Mouse (Mus musculus): ENCODE results near the gene Otop1. TPM values are rescaled to one million over a fixed set of nuclear protein-coding genes. Genes with fewer than 3 reads are reported as not detected.
A peak's percentile ranks its signal among the peaks of the same experiment; 100 is the strongest.

Otop1 gene
- total RNA-seq (2014; rRNA removed) (0.11 TPM in 1 of 2 replicates, not detected in the other), polyA plus RNA-seq (2015; fragmentation: Nextera tagmentation; extraction: Ambion mirVana) (0.06 and 0.07 TPM in 2 replicates)

DNA sequence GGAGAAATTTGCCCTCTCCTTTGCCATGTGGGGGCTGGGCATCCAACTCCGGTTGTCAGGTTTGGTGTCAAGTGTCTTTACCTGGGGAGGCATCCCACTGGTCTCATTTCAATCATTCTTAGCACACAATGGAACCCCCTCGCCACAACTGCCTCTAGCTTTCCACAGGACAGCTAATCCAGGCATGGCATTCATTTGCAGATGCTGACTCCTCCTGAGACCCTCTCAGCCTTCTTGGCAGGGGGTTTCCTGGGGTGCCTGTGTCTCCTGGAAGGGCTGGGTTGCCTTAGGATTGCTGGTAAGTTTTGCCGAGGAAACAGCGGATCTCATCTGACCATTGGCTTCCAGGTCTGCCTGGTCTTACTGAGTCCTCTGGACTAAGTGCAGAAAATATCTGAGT, at the start of gene Otop1:
Gene Otop1 (plus strand): TSS at position 202 of the 400 bp plus-strand sequence.
- Histone ChIP-seq H3K4me2 (ENCODE audit: low read depth, low read length, poor library complexity, severe bottlenecking) (peak within 1 kb of the TSS; percentile 57), H3K4me3 (ENCODE audit: low read depth, low read length) (peak within 1 kb of the TSS; percentile 29), H3K4me1 (ENCODE audit: insufficient read depth, low read length) (peaks cover 9% of the 10 kb centered on the region; the same call in 1 of the 2 replicates), H3K9me3 (ENCODE audit: low read length) (no peaks in the 10 kb centered on the region), H3K27me3 (ENCODE audit: insufficient read depth, low read length) (peaks cover 58% of the 10 kb centered on the region), H3K27ac (ENCODE audit: low read depth, low read length) (no peak within 1 kb of the TSS), H3K36me3 (ENCODE audit: insufficient read depth, low read length) (0 out of 2 replicates have a peak, but pooled peaks cover 6% of the 10 kb centered on the region), H3K9ac (replicated peaks; ENCODE audit: low read length, poor library complexity, severe bottlenecking) (0 out of 2 replicates have a peak within 1 kb of the TSS, but pooled peaks have one; percentile 9)
- TF ChIP-seq CTCF (IDR thresholded peaks at IDR 0.05), result no peak
- 8% methylated on average over 4 of the region's 4 CpGs for WGBS
- ATAC-seq (ENCODE audit: low FRiP score) (no peak), DNase-seq (ENCODE audit: low spot score) (no peak)

DNA sequence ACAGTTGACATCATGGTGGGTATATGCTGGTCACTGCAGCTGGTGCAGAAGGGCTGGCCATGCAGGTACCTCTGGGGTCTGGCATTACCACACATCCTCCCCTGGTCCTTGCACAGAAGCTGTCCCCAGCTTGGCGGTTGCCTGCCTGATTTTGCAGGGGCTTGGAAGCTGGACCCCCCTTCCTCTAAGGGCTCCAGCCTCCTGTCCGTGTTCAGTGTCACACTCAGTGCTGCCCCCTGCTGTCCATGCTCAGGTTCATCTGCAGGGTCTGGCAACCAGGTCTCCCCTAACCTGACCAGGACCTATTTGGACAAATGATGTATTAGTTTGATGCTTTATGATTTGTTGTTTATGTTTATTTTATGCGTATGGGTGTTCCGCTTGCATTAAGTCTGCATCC, 40.4 kb upstream of the Otop1 start:
- peak; percentile 35 for DNase-seq (ENCODE audit: low spot score)
- Histone ChIP-seq H3K27ac (ENCODE audit: low read depth, low read length) (no peak overlapping the region), H3K27me3 (ENCODE audit: insufficient read depth, low read length) (0 out of 2 replicates have a peak, but pooled peaks cover 4% of the 10 kb centered on the region), H3K36me3 (ENCODE audit: insufficient read depth, low read length) (peaks cover 41% of the 10 kb centered on the region), H3K9me3 (ENCODE audit: low read length) (no peaks in the 10 kb centered on the region), H3K9ac (replicated peaks; ENCODE audit: low read length, poor library complexity, severe bottlenecking) (no peak overlapping the region), H3K4me2 (ENCODE audit: low read depth, low read length, poor library complexity, severe bottlenecking) (no peak overlapping the region), H3K4me1 (ENCODE audit: insufficient read depth, low read length) (no peaks in the 10 kb centered on the region), H3K4me3 (ENCODE audit: low read depth, low read length) (no peak overlapping the region)
- peak; percentile 42; the same call in 1 of the 2 replicates for ATAC-seq (ENCODE audit: low FRiP score)
- 67% methylated on average over 4 of the region's 4 CpGs for WGBS
- TF ChIP-seq CTCF (IDR thresholded peaks at IDR 0.05), result peak; percentile 77

DNA sequence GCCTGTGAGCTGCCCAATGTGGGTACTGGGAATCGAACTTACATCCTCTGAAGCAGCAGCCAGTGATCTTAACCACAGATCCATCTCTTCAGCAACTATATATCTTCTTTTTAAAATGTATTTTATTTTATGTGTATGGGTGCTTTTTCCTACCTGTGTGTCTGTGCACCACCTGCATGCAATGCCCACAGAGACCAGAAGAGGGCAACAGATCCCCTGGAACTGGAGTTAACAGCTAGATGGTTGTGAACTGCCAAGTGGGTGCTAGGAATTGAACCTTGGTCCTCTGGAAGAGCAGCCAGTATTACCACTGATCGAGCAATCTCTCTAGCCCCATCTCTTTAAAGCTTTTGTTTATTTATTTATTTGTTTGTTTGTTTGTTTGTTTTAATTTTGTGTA, 39.1 kb upstream of the Otop1 start:
- DNase-seq (ENCODE audit: low spot score) (no peak), ATAC-seq (ENCODE audit: low FRiP score) (no peak)
- no peaks in the 10 kb centered on the region for H3K9me3 ChIP-seq (ENCODE audit: low read length)
- TF ChIP-seq CTCF (IDR thresholded peaks at IDR 0.05), result peak; percentile 40
- 94% methylated on average over 2 of the region's 2 CpGs for WGBS
- H3K4me3 ChIP-seq (ENCODE audit: low read depth, low read length), result no peak overlapping the region
- H3K27me3 ChIP-seq (ENCODE audit: insufficient read depth, low read length), result 0 out of 2 replicates have a peak, but pooled peaks cover 4% of the 10 kb centered on the region
- H3K36me3 ChIP-seq (ENCODE audit: insufficient read depth, low read length), result peaks cover 32% of the 10 kb centered on the region
- no peak overlapping the region for H3K4me2 ChIP-seq (ENCODE audit: low read depth, low read length, poor library complexity, severe bottlenecking)
- H3K27ac ChIP-seq (ENCODE audit: low read depth, low read length), result no peak overlapping the region
- H3K9ac ChIP-seq (replicated peaks; ENCODE audit: low read length, poor library complexity, severe bottlenecking), result no peak overlapping the region
- no peaks in the 10 kb centered on the region for H3K4me1 ChIP-seq (ENCODE audit: insufficient read depth, low read length)

DNA sequence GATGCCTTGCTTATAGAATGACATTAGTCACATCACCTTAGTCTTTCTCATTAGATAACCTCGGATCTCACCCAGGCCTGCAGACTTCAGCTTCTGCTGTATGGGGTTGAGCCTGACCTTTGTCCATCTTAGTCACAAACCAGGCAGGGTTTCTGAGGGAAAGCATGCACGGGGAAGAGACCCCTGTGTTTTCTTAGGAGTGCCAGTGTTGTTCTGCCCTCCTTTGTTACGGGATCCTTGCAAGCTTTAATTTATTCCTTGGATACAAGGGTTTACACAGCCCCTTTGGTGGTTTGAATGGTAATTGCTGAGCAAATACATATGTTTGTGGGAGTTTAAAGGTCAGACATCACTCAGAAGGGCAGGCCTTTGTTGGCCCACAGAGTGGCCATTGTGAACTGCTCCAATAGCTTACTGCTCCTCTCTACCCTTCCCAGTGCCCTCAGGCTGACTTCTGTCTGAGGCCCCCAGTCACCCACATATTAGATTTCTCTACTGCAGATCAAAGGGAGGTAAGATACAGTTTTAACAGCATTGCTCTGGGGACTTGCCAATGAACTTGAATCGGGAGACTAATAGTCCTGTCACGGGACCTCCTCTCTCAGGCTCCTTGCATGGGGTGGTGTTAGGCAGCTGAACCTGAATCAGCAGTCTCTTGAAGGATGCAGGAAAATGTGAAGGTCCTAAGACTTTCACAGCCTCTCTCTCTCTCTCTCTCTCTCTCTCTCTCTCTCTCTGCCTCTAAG, 34.9 kb upstream of the Otop1 start:
- Histone ChIP-seq H3K27ac (ENCODE audit: low read depth, low read length) (no peak overlapping the region), H3K9ac (replicated peaks; ENCODE audit: low read length, poor library complexity, severe bottlenecking) (no peak overlapping the region), H3K36me3 (ENCODE audit: insufficient read depth, low read length) (peaks cover 5% of the 10 kb centered on the region; the same call in 1 of the 2 replicates), H3K4me1 (ENCODE audit: insufficient read depth, low read length) (no peaks in the 10 kb centered on the region), H3K4me2 (ENCODE audit: low read depth, low read length, poor library complexity, severe bottlenecking) (no peak overlapping the region), H3K27me3 (ENCODE audit: insufficient read depth, low read length) (0 out of 2 replicates have a peak, but pooled peaks cover 4% of the 10 kb centered on the region), H3K9me3 (ENCODE audit: low read length) (no peaks in the 10 kb centered on the region), H3K4me3 (ENCODE audit: low read depth, low read length) (no peak overlapping the region)
- ATAC-seq (ENCODE audit: low FRiP score), result no peak
- WGBS, result 32% methylated on average over 5 of the region's 5 CpGs
- TF ChIP-seq CTCF (IDR thresholded peaks at IDR 0.05), result no peak
- no peak for DNase-seq (ENCODE audit: low spot score)

DNA sequence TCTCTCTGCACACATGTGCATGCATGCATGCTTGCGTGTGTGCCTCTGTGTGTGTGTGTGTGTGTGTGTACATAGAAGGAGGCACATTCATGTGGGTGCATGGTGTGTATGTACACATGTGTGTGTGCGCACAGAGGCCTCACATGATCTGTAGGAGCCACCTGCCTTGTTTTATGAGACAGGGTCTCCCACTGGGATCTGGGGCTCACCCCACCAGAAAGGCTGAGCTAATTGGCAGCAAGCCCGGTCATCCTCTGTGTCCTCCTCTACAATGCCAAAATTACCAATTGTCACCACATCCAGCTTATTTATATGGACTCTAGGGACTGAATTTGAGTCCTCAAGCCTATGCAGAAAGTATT, 34.3 kb upstream of the Otop1 start:
- H3K4me2 ChIP-seq (ENCODE audit: low read depth, low read length, poor library complexity, severe bottlenecking), result no peak overlapping the region
- no peaks in the 10 kb centered on the region for H3K9me3 ChIP-seq (ENCODE audit: low read length)
- H3K27me3 ChIP-seq (ENCODE audit: insufficient read depth, low read length), result 0 out of 2 replicates have a peak, but pooled peaks cover 4% of the 10 kb centered on the region
- no peaks in the 10 kb centered on the region for H3K4me1 ChIP-seq (ENCODE audit: insufficient read depth, low read length)
- no peak for TF ChIP-seq CTCF (IDR thresholded peaks at IDR 0.05)
- no peaks in the 10 kb centered on the region; the same call in 1 of the 2 replicates for H3K36me3 ChIP-seq (ENCODE audit: insufficient read depth, low read length)
- DNase-seq (ENCODE audit: low spot score) (peak; percentile 52), ATAC-seq (ENCODE audit: low FRiP score) (no peak)
- no peak overlapping the region for H3K4me3 ChIP-seq (ENCODE audit: low read depth, low read length)
- H3K27ac ChIP-seq (ENCODE audit: low read depth, low read length), result no peak overlapping the region
- 76% methylated on average over 3 of the region's 3 CpGs for WGBS
- no peak overlapping the region for H3K9ac ChIP-seq (replicated peaks; ENCODE audit: low read length, poor library complexity, severe bottlenecking)

DNA sequence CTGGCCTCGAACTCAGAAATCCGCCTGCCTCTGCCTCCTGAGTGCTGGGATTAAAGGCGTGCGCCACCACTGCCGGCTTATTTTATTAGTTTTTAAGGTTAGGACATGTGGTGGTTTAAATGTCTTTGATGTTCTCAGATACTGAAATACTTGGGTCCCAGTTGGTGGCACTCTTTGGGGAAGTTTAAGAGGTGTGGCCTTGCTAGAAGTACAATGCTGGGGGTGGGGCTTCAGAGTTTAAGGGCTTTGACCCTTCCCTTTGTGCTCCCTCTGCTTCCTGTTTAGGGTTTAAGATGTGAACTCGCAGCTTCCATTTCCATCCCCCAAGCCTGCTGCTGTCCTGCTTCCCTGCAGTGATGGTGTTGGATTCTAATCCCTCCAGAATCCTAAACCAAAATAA, 33.8 kb upstream of the Otop1 start:
- ATAC-seq (ENCODE audit: low FRiP score) (no peak), DNase-seq (ENCODE audit: low spot score) (no peak)
- Histone ChIP-seq H3K27me3 (ENCODE audit: insufficient read depth, low read length) (0 out of 2 replicates have a peak, but pooled peaks cover 4% of the 10 kb centered on the region), H3K36me3 (ENCODE audit: insufficient read depth, low read length) (no peaks in the 10 kb centered on the region), H3K9ac (replicated peaks; ENCODE audit: low read length, poor library complexity, severe bottlenecking) (no peak overlapping the region), H3K4me3 (ENCODE audit: low read depth, low read length) (no peak overlapping the region), H3K4me1 (ENCODE audit: insufficient read depth, low read length) (no peaks in the 10 kb centered on the region), H3K27ac (ENCODE audit: low read depth, low read length) (no peak overlapping the region), H3K9me3 (ENCODE audit: low read length) (no peaks in the 10 kb centered on the region), H3K4me2 (ENCODE audit: low read depth, low read length, poor library complexity, severe bottlenecking) (no peak overlapping the region)
- WGBS, result 83% methylated on average over 6 of the region's 6 CpGs
- TF ChIP-seq CTCF (IDR thresholded peaks at IDR 0.05), result no peak

Data from midbrain, postnatal 0 days (tissue).